Mouse (Mus musculus) neural tube, embryonic 12.5 days (tissue): ENCODE results near the gene Tbc1d1. TPM values are rescaled to one million over a fixed set of nuclear protein-coding genes. Genes with fewer than 3 reads are reported as not detected.
A peak's percentile ranks its signal among the peaks of the same experiment; 100 is the strongest.

ENCODE experiments used
- ATAC-seq: fragments of 200-750 bp; cut with Nextera tagmentation; 2 replicates; pipeline ENCODE4 v1.8.0; 2017; ENCODE audit warnings: low read depth, mild to moderate bottlenecking, moderate TSS enrichment, moderate library complexity; ENCODE audit not compliant: low FRiP score
- H3K27ac ChIP-seq: fragments of 300-500 bp; sonication (generic); 2 replicates; pipeline ENCODE4 v1.5.1; 2016
- H3K27me3 ChIP-seq: fragments of 300-500 bp; sonication (generic); replicated peaks from 2 replicates; pipeline ENCODE4 v1.6.1; 2016; ENCODE audit warnings: mild to moderate bottlenecking
- H3K36me3 ChIP-seq: fragments of 300-500 bp; sonication (generic); 2 replicates; pipeline ENCODE4 v1.6.1; 2016; ENCODE audit warnings: mild to moderate bottlenecking
- H3K4me1 ChIP-seq: fragments of 300-500 bp; sonication (generic); 2 replicates; pipeline ENCODE4 v1.6.1; 2016
- H3K4me2 ChIP-seq: fragments of 300-500 bp; sonication (generic); replicated peaks from 2 replicates; pipeline ENCODE4 v1.6.1; 2016; ENCODE audit warnings: mild to moderate bottlenecking
- H3K4me3 ChIP-seq: fragments of 300-500 bp; sonication (generic); 2 replicates; pipeline ENCODE4 v1.5.1; 2016
- H3K9ac ChIP-seq: fragments of 300-500 bp; sonication (generic); 2 replicates; pipeline ENCODE4 v1.6.1; 2016; ENCODE audit warnings: mild to moderate bottlenecking
- H3K9me3 ChIP-seq: fragments of 300-500 bp; sonication (generic); 2 replicates; pipeline ENCODE4 v1.6.1; 2016; ENCODE audit warnings: mild to moderate bottlenecking
- WGBS: fragments of 180-500 bp; shearing (Covaris S2); methylation state at CpG from one replicate; pipeline ENCODE4 v1.1.7; 2016; 5-methylcytosine and 5-hydroxymethylcytosine counted together
- polyA plus RNA-seq: library from polyadenylated mRNA; unstranded; fragments of >200 nt; fragmentation: Nextera tagmentation; extraction: Ambion mirVana; gene quantifications from 2 replicates; pipeline ENCODE4 v1.2.1, GENCODE M21; 2016

Gene Tbc1d1
- polyA plus RNA-seq, 1 experiment from 2014 or later: 23.7 TPM

DNA sequence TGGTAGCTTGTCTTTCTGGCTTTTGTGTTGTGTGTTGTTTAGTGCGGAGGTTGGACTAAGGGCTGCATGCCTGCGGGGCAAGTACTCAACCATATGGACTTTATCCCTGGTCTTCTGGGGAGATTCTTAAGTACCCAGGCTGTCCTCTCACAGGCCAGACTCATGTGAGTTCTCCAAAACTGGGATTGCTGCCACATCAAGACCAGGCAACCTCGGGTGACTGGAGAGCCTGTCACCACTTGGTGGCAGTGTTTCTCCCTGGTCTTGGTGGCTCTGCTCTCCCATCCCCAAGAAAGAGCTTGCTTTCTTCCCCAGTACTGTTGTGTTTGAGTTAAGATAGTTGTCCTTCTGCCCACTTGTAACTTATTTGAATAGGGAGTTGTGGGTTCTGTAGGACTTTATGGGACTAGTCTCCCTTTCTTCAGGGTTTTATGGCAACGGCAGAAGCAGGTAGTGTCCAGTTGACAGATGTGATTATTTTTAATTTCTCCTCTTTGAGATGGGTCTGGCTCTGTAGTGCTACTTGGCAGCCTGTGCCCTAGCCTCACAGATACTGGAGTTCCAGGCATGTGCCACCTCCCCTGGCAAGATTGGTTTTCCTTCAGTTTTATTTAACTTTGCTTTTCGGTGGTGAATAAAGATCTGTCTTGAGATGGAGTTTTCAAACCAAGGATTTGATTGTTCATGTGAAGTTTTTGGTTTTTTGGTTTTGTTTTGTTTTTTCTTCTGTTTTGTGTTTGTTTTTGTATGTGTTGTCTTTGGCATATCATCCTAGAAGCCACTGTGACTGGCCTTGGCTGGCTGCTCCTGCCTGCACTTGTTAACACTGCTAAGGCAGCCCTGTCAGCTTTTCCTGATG is 133.3 kb downstream of the Tbc1d1 start:
- H3K27ac ChIP-seq: no peak overlapping the region
- WGBS: 61% methylated on average over 5 of the region's 5 CpGs

DNA sequence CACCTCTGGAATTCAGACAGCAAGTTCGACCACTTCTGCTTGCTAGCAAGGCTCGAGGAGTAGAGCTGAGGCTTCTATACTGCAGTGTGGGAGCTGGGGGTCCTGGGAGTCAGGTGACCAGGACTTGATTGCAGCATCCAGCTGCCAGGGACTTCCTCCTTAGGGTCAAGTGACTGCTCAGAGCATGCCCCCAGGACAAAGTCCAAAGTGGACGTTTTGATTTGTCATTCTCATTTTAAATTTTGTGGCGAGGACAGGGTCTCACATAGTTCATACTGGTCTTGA is 133.9 kb downstream of the Tbc1d1 start:
- 65% methylated on average over 4 of the region's 4 CpGs for WGBS
- no peak for ATAC-seq

More for the DNA sequence above, 133.3 kb downstream of the Tbc1d1 start:
- H3K4me3 ChIP-seq: no peak overlapping the region
- no peaks in the 10 kb centered on the region for H3K9me3 ChIP-seq
- no peaks in the 10 kb centered on the region for H3K27me3 ChIP-seq
- H3K4me1 ChIP-seq: peaks cover 2% of the 10 kb centered on the region; the same call in 1 of the 2 replicates
- no peak overlapping the region for H3K4me2 ChIP-seq
- peaks cover 5% of the 10 kb centered on the region; the same call in 1 of the 2 replicates for H3K36me3 ChIP-seq
- 0 out of 2 replicates have a peak, but pooled peaks have one; percentile 38 for ATAC-seq
- no peak overlapping the region for H3K9ac ChIP-seq

DNA sequence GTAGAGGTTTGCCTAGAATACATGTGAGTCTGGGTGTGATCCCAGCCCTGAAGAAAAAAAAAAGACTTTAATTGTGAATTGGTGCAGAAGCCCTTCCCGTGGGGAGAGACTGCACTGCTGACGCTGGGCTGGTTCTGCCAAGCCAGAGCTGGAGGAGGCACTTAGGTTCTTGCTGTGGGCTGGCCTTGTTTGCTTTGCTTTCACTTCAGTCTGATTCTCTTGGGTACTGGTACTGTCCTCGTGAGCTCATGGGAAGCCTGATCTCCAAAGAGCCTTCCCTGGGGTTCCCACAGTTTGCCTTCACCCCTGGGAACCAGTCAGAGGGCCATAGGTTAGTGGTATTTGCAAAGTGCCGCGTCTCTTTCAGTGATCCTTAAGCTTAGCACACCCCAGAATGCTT is 135.6 kb downstream of the Tbc1d1 start:
- H3K4me1 ChIP-seq: peaks cover 2% of the 10 kb centered on the region; the same call in 1 of the 2 replicates
- H3K36me3 ChIP-seq: peaks cover 8% of the 10 kb centered on the region; the same call in 1 of the 2 replicates
- no peaks in the 10 kb centered on the region for H3K9me3 ChIP-seq
- H3K4me3 ChIP-seq: no peak overlapping the region
- H3K27ac ChIP-seq: no peak overlapping the region
- no peak overlapping the region for H3K9ac ChIP-seq
- no peak for ATAC-seq
- no peak overlapping the region for H3K4me2 ChIP-seq
- H3K27me3 ChIP-seq: no peaks in the 10 kb centered on the region
- WGBS: 82% methylated on average over 5 of the region's 5 CpGs

More for the DNA sequence above, 133.9 kb downstream of the Tbc1d1 start:
- H3K36me3 ChIP-seq: peaks cover 8% of the 10 kb centered on the region; the same call in 1 of the 2 replicates
- no peak overlapping the region for H3K9ac ChIP-seq
- no peaks in the 10 kb centered on the region for H3K27me3 ChIP-seq
- no peak overlapping the region for H3K4me2 ChIP-seq
- H3K4me3 ChIP-seq: no peak overlapping the region
- no peaks in the 10 kb centered on the region for H3K9me3 ChIP-seq
- no peak overlapping the region for H3K27ac ChIP-seq
- peaks cover 2% of the 10 kb centered on the region; the same call in 1 of the 2 replicates for H3K4me1 ChIP-seq

DNA sequence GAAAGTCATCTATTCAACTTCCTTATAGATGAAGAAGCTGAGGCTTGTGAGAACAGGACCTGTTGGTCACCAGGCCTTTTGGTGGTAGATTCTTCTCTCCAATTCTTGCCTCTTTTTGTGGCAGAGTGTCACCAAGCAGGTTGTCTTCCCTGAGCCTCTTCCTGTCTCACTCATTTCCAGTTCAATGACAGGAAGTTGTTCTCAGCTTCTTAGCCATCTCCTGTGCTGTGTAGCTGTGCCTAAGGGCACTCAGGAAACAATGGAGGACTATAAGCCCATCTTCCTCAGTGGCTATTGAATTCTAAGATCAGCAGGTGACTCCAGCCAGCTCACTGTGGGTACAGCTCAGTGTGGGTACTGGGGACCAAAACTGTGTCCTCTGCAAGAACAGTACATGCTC is 139.5 kb downstream of the Tbc1d1 start:
- ATAC-seq: no peak
- H3K4me1 ChIP-seq: peaks cover 13% of the 10 kb centered on the region
- H3K9me3 ChIP-seq: no peaks in the 10 kb centered on the region
- H3K36me3 ChIP-seq: peaks cover 8% of the 10 kb centered on the region; the same call in 1 of the 2 replicates
- no peak overlapping the region for H3K27ac ChIP-seq
- H3K4me2 ChIP-seq: no peak overlapping the region
- H3K27me3 ChIP-seq: no peaks in the 10 kb centered on the region
- no peak overlapping the region for H3K9ac ChIP-seq
- H3K4me3 ChIP-seq: no peak overlapping the region

DNA sequence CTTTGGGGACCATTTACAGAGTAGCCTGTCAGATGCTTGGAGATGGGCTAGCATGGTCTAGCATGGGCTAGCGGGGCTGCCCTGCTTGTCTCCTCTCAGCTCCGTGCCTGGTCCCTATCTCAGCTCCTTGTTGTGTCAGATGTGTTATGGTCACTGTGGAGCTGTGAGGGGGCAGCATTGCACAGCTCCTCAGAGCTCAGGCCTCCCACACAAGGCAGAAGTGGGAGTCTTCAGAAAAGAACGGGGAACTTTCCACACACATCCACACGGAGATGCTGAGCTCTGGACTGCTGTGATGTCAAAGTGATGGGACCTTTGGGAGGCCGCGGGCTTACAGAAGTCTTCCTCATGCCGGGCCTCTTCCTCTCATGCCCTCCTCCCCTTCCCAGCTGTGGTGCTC is 140.2 kb downstream of the Tbc1d1 start:
- H3K36me3 ChIP-seq: peaks cover 8% of the 10 kb centered on the region; the same call in 1 of the 2 replicates

DNA sequence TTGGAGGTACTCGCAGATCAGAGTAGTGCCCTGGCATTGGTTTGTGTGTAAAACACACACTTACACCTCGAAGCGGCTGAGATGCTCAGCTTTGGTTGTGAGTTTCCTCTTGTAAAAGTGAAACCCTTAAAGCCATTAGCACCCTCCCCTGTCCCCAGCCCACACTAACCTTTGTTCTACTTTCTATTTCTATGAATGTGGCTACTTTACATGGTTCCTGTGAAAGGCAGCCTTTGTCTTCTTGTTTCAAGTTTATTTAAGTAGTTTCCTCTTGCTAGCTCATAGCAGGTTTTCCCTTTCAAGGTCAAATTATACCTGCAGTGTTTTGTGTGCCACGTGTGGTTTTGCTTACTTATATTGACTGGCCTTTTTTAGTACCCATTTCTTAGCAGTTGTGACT is 141.0 kb downstream of the Tbc1d1 start:
- no peak overlapping the region for H3K27ac ChIP-seq

More for the DNA sequence above, 140.2 kb downstream of the Tbc1d1 start:
- peaks cover 20% of the 10 kb centered on the region for H3K4me1 ChIP-seq
- H3K4me3 ChIP-seq: no peak overlapping the region
- WGBS: 82% methylated on average over 7 of the region's 7 CpGs
- no peaks in the 10 kb centered on the region for H3K9me3 ChIP-seq
- ATAC-seq: no peak
- no peak overlapping the region for H3K9ac ChIP-seq
- no peak overlapping the region for H3K4me2 ChIP-seq
- H3K27me3 ChIP-seq: no peaks in the 10 kb centered on the region
- H3K27ac ChIP-seq: no peak overlapping the region

DNA sequence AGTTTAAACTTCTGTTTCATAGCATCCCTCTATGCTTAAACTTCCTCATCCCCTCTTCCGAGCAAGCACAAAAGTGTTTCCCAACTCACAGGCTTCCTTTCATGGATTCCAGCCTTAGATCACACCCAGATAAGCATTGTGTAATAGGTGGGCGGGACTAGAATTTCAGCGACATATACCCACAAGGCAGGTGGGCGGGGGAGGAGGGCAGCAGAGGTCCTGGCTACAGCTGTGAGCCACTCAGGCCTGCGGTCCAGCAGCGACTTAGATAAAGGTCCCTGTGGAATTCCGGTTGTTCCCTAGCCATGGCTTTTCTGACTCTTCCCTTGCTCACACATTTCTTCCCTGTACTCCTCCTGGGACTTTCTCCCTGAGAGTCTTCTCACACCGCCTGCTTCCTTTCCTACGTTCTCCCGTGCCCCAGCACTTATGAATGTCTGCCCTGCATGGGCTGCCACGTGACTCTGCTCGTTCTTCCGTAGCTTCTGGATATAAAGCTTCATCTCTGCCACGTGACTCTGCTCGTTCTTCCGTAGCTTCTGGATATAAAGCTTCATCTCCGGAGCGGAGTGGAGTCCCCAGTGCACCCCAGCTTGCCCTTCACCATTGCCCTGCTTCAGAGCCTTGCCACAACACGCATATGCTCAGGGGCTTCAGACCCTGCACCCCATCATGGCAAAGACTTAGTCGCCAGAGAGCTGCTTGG is 142.4 kb downstream of the Tbc1d1 start:
- Histone ChIP-seq H3K4me3 (no peak overlapping the region), H3K27ac (no peak overlapping the region), H3K4me1 (peaks cover 20% of the 10 kb centered on the region), H3K36me3 (peaks cover 8% of the 10 kb centered on the region; the same call in 1 of the 2 replicates), H3K9ac (no peak overlapping the region), H3K9me3 (no peaks in the 10 kb centered on the region), H3K4me2 (no peak overlapping the region), H3K27me3 (no peaks in the 10 kb centered on the region)
- 64% methylated on average over 20 of the region's 20 CpGs for WGBS
- no peak; the same call in 1 of the 2 replicates for ATAC-seq

More for the DNA sequence above, 141.0 kb downstream of the Tbc1d1 start:
- Histone ChIP-seq H3K9ac (no peak overlapping the region), H3K36me3 (peaks cover 8% of the 10 kb centered on the region; the same call in 1 of the 2 replicates), H3K4me2 (no peak overlapping the region), H3K4me1 (peaks cover 20% of the 10 kb centered on the region), H3K9me3 (no peaks in the 10 kb centered on the region), H3K4me3 (no peak overlapping the region), H3K27me3 (no peaks in the 10 kb centered on the region)
- 84% methylated on average over 4 of the region's 4 CpGs for WGBS
- ATAC-seq: no peak

DNA sequence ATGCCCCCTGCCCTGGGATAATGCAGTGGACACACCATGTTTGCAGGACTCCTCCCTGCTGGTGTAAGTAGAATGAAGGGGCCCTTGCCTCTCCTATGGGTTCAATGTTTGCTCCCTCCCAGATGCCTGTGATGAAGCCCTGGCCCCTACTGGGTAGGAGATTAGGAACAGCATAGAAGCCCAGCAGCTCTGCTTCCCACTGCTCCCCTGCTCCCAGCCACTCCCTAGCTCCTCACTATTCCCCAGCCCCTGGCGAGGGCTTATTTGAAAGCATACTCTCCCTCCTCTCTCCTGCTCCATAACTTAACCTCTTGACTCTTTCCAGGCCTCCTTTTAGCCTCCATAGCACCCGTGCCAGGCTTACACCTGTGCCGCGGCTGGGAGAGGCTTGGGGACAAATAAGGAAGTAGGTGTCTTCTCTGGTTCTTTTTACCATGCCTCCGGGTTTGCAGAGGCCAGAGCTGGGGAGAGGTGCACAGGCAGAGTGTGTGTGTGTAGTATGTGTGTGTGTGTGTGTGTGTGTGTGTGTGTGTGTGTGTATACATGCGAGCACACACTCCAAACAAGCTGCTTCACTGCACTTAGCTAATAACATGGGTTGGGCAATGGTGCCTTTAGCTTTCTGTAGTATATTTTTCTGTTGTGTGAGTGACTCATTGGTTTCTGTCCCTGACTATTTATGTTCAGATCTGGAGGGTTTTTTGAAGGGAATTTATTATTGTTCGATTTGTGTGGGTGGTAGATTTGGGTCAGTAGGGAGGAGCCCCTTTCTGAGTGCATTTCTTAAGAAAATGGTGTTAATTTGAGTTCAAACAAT is 143.6 kb downstream of the Tbc1d1 start:
- Histone ChIP-seq H3K27ac (no peak overlapping the region), H3K36me3 (no peaks in the 10 kb centered on the region; the same call in 1 of the 2 replicates), H3K4me1 (peaks cover 20% of the 10 kb centered on the region), H3K27me3 (no peaks in the 10 kb centered on the region), H3K4me2 (no peak overlapping the region), H3K9ac (no peak overlapping the region), H3K4me3 (no peak overlapping the region), H3K9me3 (no peaks in the 10 kb centered on the region)
- 83% methylated on average over 7 of the region's 7 CpGs for WGBS
- ATAC-seq: no peak

DNA sequence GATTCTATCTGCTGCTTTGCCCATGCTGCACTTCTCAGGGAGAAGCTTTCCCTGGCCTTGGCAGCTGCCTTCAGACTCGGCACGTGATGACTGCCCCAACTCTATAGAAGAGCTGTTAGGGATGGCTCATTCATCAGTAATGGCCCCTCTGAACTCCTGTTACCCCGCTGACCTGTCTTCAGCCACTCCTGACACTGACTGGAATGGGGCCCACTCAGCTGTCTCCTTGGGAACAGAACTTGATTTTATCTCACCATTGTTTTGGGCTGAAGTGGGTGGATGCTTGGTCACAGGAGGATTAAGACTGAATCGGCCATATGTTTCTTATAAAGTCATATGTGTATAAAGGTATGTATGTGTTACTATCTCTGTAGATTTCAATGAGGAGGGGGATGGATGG is 145.1 kb downstream of the Tbc1d1 start:
- H3K9me3 ChIP-seq: peaks cover 1% of the 10 kb centered on the region; the same call in 1 of the 2 replicates
- no peak for ATAC-seq
- H3K27me3 ChIP-seq: no peaks in the 10 kb centered on the region
- peaks cover 20% of the 10 kb centered on the region for H3K4me1 ChIP-seq
- peaks cover 5% of the 10 kb centered on the region; the same call in 1 of the 2 replicates for H3K36me3 ChIP-seq
- H3K4me3 ChIP-seq: no peak overlapping the region
- 30% methylated on average over 4 of the region's 4 CpGs for WGBS
- H3K27ac ChIP-seq: no peak overlapping the region
- no peak overlapping the region for H3K4me2 ChIP-seq
- no peak overlapping the region for H3K9ac ChIP-seq

DNA sequence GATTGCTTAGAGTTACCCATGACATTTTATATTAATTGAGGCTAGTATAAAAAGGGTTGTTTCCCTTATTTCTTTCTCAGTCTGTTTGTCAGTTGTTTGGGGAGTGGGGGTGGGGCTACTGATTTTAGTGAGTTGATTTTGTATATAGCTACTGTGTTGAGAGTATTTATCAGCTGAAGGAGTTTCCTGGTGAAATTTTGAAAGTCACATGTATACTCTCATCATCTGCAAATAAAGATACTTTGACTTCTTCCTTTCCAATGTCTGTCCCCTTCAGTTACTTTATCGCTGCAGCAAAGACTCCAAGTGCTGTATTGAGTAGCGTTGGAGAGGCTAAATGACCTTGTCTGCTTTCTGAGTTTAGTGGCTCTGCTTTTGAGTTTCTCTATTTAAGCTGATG is 151.2 kb downstream of the Tbc1d1 start:
- 96% methylated on average over 2 of the region's 2 CpGs for WGBS
- Histone ChIP-seq H3K36me3 (peaks cover 16% of the 10 kb centered on the region), H3K9ac (no peak overlapping the region), H3K4me3 (no peak overlapping the region), H3K27ac (no peak overlapping the region), H3K4me1 (no peaks in the 10 kb centered on the region), H3K9me3 (peaks cover 7% of the 10 kb centered on the region; the same call in 1 of the 2 replicates), H3K27me3 (no peaks in the 10 kb centered on the region), H3K4me2 (no peak overlapping the region)
- no peak for ATAC-seq

DNA sequence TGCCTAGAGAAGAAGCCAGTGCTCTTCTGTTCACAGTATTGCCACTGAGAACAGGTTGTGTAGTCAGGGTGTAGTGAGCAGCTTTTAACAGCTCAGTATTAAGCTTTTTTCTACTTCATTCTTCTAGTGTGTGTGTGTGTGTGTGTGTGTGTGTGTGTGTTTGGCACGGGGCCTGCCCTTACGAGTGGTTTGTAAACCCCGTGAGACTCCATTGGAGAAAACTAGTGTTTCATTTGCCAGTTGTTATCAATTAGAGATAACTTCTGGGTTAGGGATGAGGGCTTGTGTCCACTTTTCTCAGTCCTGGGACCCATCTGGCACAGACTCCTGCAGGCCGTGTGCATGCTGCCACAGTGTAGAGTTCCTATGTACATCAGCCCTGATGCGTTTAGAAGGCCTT is 156.2 kb downstream of the Tbc1d1 start:
- H3K27ac ChIP-seq: no peak overlapping the region
- no peak overlapping the region for H3K4me3 ChIP-seq
- peaks cover 4% of the 10 kb centered on the region; the same call in 1 of the 2 replicates for H3K36me3 ChIP-seq
- H3K27me3 ChIP-seq: no peaks in the 10 kb centered on the region
- H3K4me2 ChIP-seq: no peak overlapping the region
- ATAC-seq: no peak
- no peaks in the 10 kb centered on the region for H3K9me3 ChIP-seq
- peaks cover 19% of the 10 kb centered on the region for H3K4me1 ChIP-seq
- WGBS: 74% methylated on average over 5 of the region's 5 CpGs
- no peak overlapping the region for H3K9ac ChIP-seq
